ENCODE assay signal across 16 mouse cellular contexts in genomic region chr7:125588721-125589120, GRCm38 (mm10). TPM values are rescaled to one million over a fixed set of nuclear protein-coding genes. Genes with fewer than 3 reads are reported as not detected.
DNase-seq lines count a peak whose midpoint lies in the region; ATAC-seq and TF ChIP-seq lines count a peak whose summit lies in the region.
"Had no signal": no experiment of that assay in that cellular context is flagged by ENCODE, and none has a peak within 500 bp of the region (broad histone marks: within the 10 kb centered on the region; RNA-seq: fewer than 3 reads in every experiment).

No protein-coding gene starts in this region.

- no peak overlapping the region for H3K4me3 ChIP-seq in intestine, postnatal 0 days (ENCODE audit: low read depth, low read length)
- H3K4me3 ChIP-seq in intestine, embryonic 16.5 days (ENCODE audit: low read length) = no peak overlapping the region
- H3K4me3 ChIP-seq: heart, embryonic 15.5 days; hindbrain, embryonic 15.5 days; layer of hippocampus, adult 2 months; midbrain, embryonic 13.5 days; neural tube, embryonic 12.5 days had no signal

- no peaks in the 10 kb centered on the region for H3K27me3 ChIP-seq in intestine, postnatal 0 days (replicated peaks; ENCODE audit: control insufficient read depth, insufficient read depth, low read length)
- H3K27me3 ChIP-seq in intestine, embryonic 16.5 days (replicated peaks; ENCODE audit: control insufficient read depth, insufficient read depth, low read length) = no peaks in the 10 kb centered on the region
- no peaks in the 10 kb centered on the region for H3K27me3 ChIP-seq in splenic B cell, adult 2 months (ENCODE audit: control insufficient read depth, insufficient read depth, low read length, poor library complexity, severe bottlenecking)
- H3K27me3 ChIP-seq: heart, embryonic 15.5 days; hindbrain, embryonic 15.5 days; midbrain, embryonic 13.5 days; neural tube, embryonic 12.5 days had no signal

- ATAC-seq in intestine, postnatal 0 days = 0 out of 2 replicates have a peak, but pooled peaks have one; percentile 19
- no peak for ATAC-seq in intestine, embryonic 16.5 days
- peak; percentile 88 for ATAC-seq in granulocyte monocyte progenitor cell, adult 5-6 weeks (replicated peaks; ENCODE audit: poor library complexity, severe bottlenecking)
- ATAC-seq in cerebellum, adult (ENCODE audit: insufficient number of reproducible peaks, low FRiP score, low TSS enrichment) = no peak
- ATAC-seq: midbrain, embryonic 13.5 days had no signal

- 78% methylated on average over 4 of the region's 4 CpGs for WGBS in intestine, postnatal 0 days
- WGBS in intestine, embryonic 16.5 days = 77% methylated on average over 4 of the region's 4 CpGs

- no peak overlapping the region for H3K4me2 ChIP-seq in intestine, postnatal 0 days (replicated peaks; ENCODE audit: low read depth)
- H3K4me2 ChIP-seq in intestine, embryonic 16.5 days (ENCODE audit: low read depth, low read length) = no peak overlapping the region
- H3K4me2 ChIP-seq: heart, embryonic 15.5 days; hindbrain, embryonic 15.5 days; midbrain, embryonic 13.5 days; neural tube, embryonic 12.5 days had no signal

- peak; percentile 90 for DNase-seq in CD4-positive helper T cell, adult 2 months (ENCODE audit: low read depth, low spot score)
- DNase-seq in splenic B cell, adult 2 months (ENCODE audit: low read depth, low spot score) = peak; percentile 81
- no peak for DNase-seq in urinary bladder, adult 2 months (ENCODE audit: low spot score)
- DNase-seq in Muller cell, postnatal 12 days (ENCODE audit: inconsistent ontology term) = no peak
- DNase-seq: cerebellum, postnatal 25 days; gastrocnemius, postnatal 36 days; lung, postnatal 14 days had no signal

- no peaks in the 10 kb centered on the region for H3K9me3 ChIP-seq in intestine, postnatal 0 days (ENCODE audit: control insufficient read depth)
- no peaks in the 10 kb centered on the region for H3K9me3 ChIP-seq in intestine, embryonic 16.5 days (ENCODE audit: control insufficient read depth, low read length)
- H3K9me3 ChIP-seq: heart, embryonic 15.5 days; hindbrain, embryonic 15.5 days; midbrain, embryonic 13.5 days had no signal

- no peak for TF ChIP-seq CTCF in intestine, postnatal 0 days (IDR thresholded peaks at IDR 0.05; ENCODE audit: low read depth)

- H3K36me3 ChIP-seq in intestine, postnatal 0 days (ENCODE audit: control insufficient read depth, insufficient read depth) = no peaks in the 10 kb centered on the region
- no peaks in the 10 kb centered on the region for H3K36me3 ChIP-seq in intestine, embryonic 16.5 days (ENCODE audit: control insufficient read depth, insufficient read depth, low read length)
- H3K36me3 ChIP-seq in splenic B cell, adult 2 months (ENCODE audit: control insufficient read depth, insufficient read depth, low read length, poor library complexity, severe bottlenecking) = no peaks in the 10 kb centered on the region
- H3K36me3 ChIP-seq: heart, embryonic 15.5 days; hindbrain, embryonic 15.5 days; midbrain, embryonic 13.5 days; neural tube, embryonic 12.5 days had no signal

- H3K27ac ChIP-seq in intestine, postnatal 0 days (ENCODE audit: low read depth, low read length) = no peak overlapping the region
- H3K27ac ChIP-seq in intestine, embryonic 16.5 days (ENCODE audit: low read length) = no peak overlapping the region
- H3K27ac ChIP-seq: heart, embryonic 15.5 days; hindbrain, embryonic 15.5 days; layer of hippocampus, adult 2 months; midbrain, embryonic 13.5 days; neural tube, embryonic 12.5 days had no signal

- no peaks in the 10 kb centered on the region for H3K4me1 ChIP-seq in intestine, postnatal 0 days (replicated peaks; ENCODE audit: control insufficient read depth, insufficient read depth, low read length)
- H3K4me1 ChIP-seq in intestine, embryonic 16.5 days (ENCODE audit: control insufficient read depth, insufficient read depth, low read length) = no peaks in the 10 kb centered on the region
- H3K4me1 ChIP-seq: heart, embryonic 15.5 days; hindbrain, embryonic 15.5 days; midbrain, embryonic 13.5 days; neural tube, embryonic 12.5 days had no signal

- H3K9ac ChIP-seq in intestine, postnatal 0 days (ENCODE audit: low read depth, low read length) = no peak overlapping the region
- no peak overlapping the region for H3K9ac ChIP-seq in intestine, embryonic 16.5 days (ENCODE audit: low read depth, low read length)
- H3K9ac ChIP-seq: heart, embryonic 15.5 days; hindbrain, embryonic 15.5 days; midbrain, embryonic 13.5 days; neural tube, embryonic 12.5 days had no signal

RNA-seq across cellular contexts. Expression of gene Il21r, which starts 14.5 kb away (rescaled TPM):
- 0.08 and 0.09 TPM in 2 replicates for polyA plus RNA-seq in intestine, postnatal 0 days (2015; fragmentation: Nextera tagmentation; extraction: Ambion mirVana)
- 0.38 and 0.59 TPM in 2 replicates for polyA plus RNA-seq in intestine, embryonic 16.5 days (2015; fragmentation: Nextera tagmentation; extraction: Ambion mirVana)
- 1.8 and 8.8 TPM in 2 replicates for total RNA-seq in granulocyte monocyte progenitor cell, adult 5-6 weeks (2014; fragmentation: Nextera tagmentation)
- 7.5 and 8.2 TPM in 2 replicates for total RNA-seq in granulocyte monocyte progenitor cell, adult 5-6 weeks (2017)
- polyA plus RNA-seq in urinary bladder, adult 2 months (2012; rRNA removed) = 1.6 and 2.3 TPM in 2 replicates

RNA-seq across cellular contexts. Expression of gene Il4ra, which starts 36.8 kb away (rescaled TPM):
- 32.3 and 35.0 TPM in 2 replicates for polyA plus RNA-seq in intestine, postnatal 0 days (2015; fragmentation: Nextera tagmentation; extraction: Ambion mirVana)
- 12.6 and 14.5 TPM in 2 replicates for polyA plus RNA-seq in intestine, embryonic 16.5 days (2015; fragmentation: Nextera tagmentation; extraction: Ambion mirVana)
- total RNA-seq in granulocyte monocyte progenitor cell, adult 5-6 weeks (2014; fragmentation: Nextera tagmentation) = 13.4 and 13.6 TPM in 2 replicates
- 17.2 and 22.6 TPM in 2 replicates for total RNA-seq in granulocyte monocyte progenitor cell, adult 5-6 weeks (2017)
- polyA plus RNA-seq in urinary bladder, adult 2 months (2012; rRNA removed) = 22.0 and 22.1 TPM in 2 replicates

Comparison
In these comparisons a context has a peak if more than half of its experiments do, and no peak if none do; other contexts are left out.
1. ATAC-seq: peak in intestine, postnatal 0 days (single experiment) and granulocyte monocyte progenitor cell, adult 5-6 weeks (single experiment); none in intestine, embryonic 16.5 days (single experiment) and cerebellum, adult (single experiment).
2. DNase-seq: peak in CD4-positive helper T cell, adult 2 months (single experiment) and splenic B cell, adult 2 months (single experiment); none in urinary bladder, adult 2 months (single experiment) and Muller cell, postnatal 12 days (single experiment).